Mouse (Mus musculus): ENCODE measurements at regions not wholly inside any gene's neighbourhood (a gene's known extent, or its start where the extent isn't known, plus 50 kb on each side); places are given as distances from the start of the nearest gene placed in this dataset.

GRCm38 (mm10) chr1:193538425-193538824 lies 168.3 kb upstream of the Camk1g start:
- H3K27me3 ChIP-seq (ENCODE audit: insufficient read depth, low read length), result no peaks in the 10 kb centered on the region
- no peak for ATAC-seq (ENCODE audit: extremely low read depth, insufficient number of reproducible peaks, low FRiP score, poor library complexity, severe bottlenecking)
- no peaks in the 10 kb centered on the region for H3K9me3 ChIP-seq (replicated peaks)
- TF ChIP-seq CTCF (IDR thresholded peaks at IDR 0.05; ENCODE audit: low read depth, low read length) (no peak), POLR2AphosphoS5 (IDR thresholded peaks at IDR 0.05; ENCODE audit: insufficient replicate concordance, low read depth, low read length) (no peak), GATA1 (IDR thresholded peaks at IDR 0.05; ENCODE audit: borderline replicate concordance, low read length) (no peak), GATA2 (IDR thresholded peaks at IDR 0.05; ENCODE audit: borderline replicate concordance, low read depth, low read length) (no peak), TAL1 (conservative IDR thresholded peaks at IDR 0.05; ENCODE audit: low read depth, low read length) (no peak)
- no peak overlapping the region for H3K4me3 ChIP-seq (ENCODE audit: low read depth, low read length)
- no peak for DNase-seq (ENCODE audit: low spot score)
- no peaks in the 10 kb centered on the region for H3K4me1 ChIP-seq (ENCODE audit: insufficient read depth, low read depth, low read length)
- H3K36me3 ChIP-seq (replicated peaks), result no peaks in the 10 kb centered on the region

- no peaks in the 10 kb centered on the region for H3K36me3 ChIP-seq (replicated peaks)
- H3K4me1 ChIP-seq (ENCODE audit: insufficient read depth, low read depth, low read length), result no peaks in the 10 kb centered on the region
- DNase-seq (ENCODE audit: low spot score) (no peak), ATAC-seq (ENCODE audit: extremely low read depth, insufficient number of reproducible peaks, low FRiP score, poor library complexity, severe bottlenecking) (no peak)
- no peaks in the 10 kb centered on the region for H3K9me3 ChIP-seq (replicated peaks)
- H3K27me3 ChIP-seq (ENCODE audit: insufficient read depth, low read length), result no peaks in the 10 kb centered on the region
- TF ChIP-seq GATA2 (IDR thresholded peaks at IDR 0.05; ENCODE audit: borderline replicate concordance, low read depth, low read length), result no peak
- TF ChIP-seq CTCF (IDR thresholded peaks at IDR 0.05; ENCODE audit: low read depth, low read length), result no peak
- TF ChIP-seq GATA1 (IDR thresholded peaks at IDR 0.05; ENCODE audit: borderline replicate concordance, low read length), result no peak
- no peak for TF ChIP-seq TAL1 (conservative IDR thresholded peaks at IDR 0.05; ENCODE audit: low read depth, low read length)
- TF ChIP-seq POLR2AphosphoS5 (IDR thresholded peaks at IDR 0.05; ENCODE audit: insufficient replicate concordance, low read depth, low read length), result no peak
- no peak overlapping the region for H3K4me3 ChIP-seq (ENCODE audit: low read depth, low read length)
Observed at GRCm38 (mm10) chr1:193537616-193538015, 167.5 kb upstream of the Camk1g start.

- DNase-seq (ENCODE audit: low spot score), result no peak
- no peak overlapping the region for H3K4me3 ChIP-seq (ENCODE audit: low read depth, low read length)
- no peak for ATAC-seq (ENCODE audit: extremely low read depth, insufficient number of reproducible peaks, low FRiP score, poor library complexity, severe bottlenecking)
Observed at GRCm38 (mm10) chr1:193536552-193536951, 166.5 kb upstream of the Camk1g start.

GRCm38 (mm10) chr1:193534449-193534848 lies 164.4 kb upstream of the Camk1g start:
- no peaks in the 10 kb centered on the region for H3K36me3 ChIP-seq (replicated peaks)
- no peaks in the 10 kb centered on the region for H3K9me3 ChIP-seq (replicated peaks)
- H3K27me3 ChIP-seq (ENCODE audit: insufficient read depth, low read length), result 0 out of 2 replicates have a peak, but pooled peaks cover 3% of the 10 kb centered on the region
- no peak overlapping the region for H3K4me3 ChIP-seq (ENCODE audit: low read depth, low read length)
- DNase-seq (ENCODE audit: low spot score), result no peak
- ATAC-seq (ENCODE audit: extremely low read depth, insufficient number of reproducible peaks, low FRiP score, poor library complexity, severe bottlenecking), result no peak
- TF ChIP-seq GATA2 (IDR thresholded peaks at IDR 0.05; ENCODE audit: borderline replicate concordance, low read depth, low read length) (no peak), TAL1 (conservative IDR thresholded peaks at IDR 0.05; ENCODE audit: low read depth, low read length) (no peak), POLR2AphosphoS5 (IDR thresholded peaks at IDR 0.05; ENCODE audit: insufficient replicate concordance, low read depth, low read length) (no peak), GATA1 (IDR thresholded peaks at IDR 0.05; ENCODE audit: borderline replicate concordance, low read length) (no peak)
- no peaks in the 10 kb centered on the region for H3K4me1 ChIP-seq (ENCODE audit: insufficient read depth, low read depth, low read length)

More at GRCm38 (mm10) chr1:193536552-193536951, 166.5 kb upstream of the Camk1g start:
- H3K4me1 ChIP-seq (ENCODE audit: insufficient read depth, low read depth, low read length), result no peaks in the 10 kb centered on the region
- no peaks in the 10 kb centered on the region for H3K27me3 ChIP-seq (ENCODE audit: insufficient read depth, low read length)
- H3K36me3 ChIP-seq (replicated peaks), result no peaks in the 10 kb centered on the region
- H3K9me3 ChIP-seq (replicated peaks), result no peaks in the 10 kb centered on the region
- TF ChIP-seq POLR2AphosphoS5 (IDR thresholded peaks at IDR 0.05; ENCODE audit: insufficient replicate concordance, low read depth, low read length), result no peak
- TF ChIP-seq TAL1 (conservative IDR thresholded peaks at IDR 0.05; ENCODE audit: low read depth, low read length), result no peak
- TF ChIP-seq GATA1 (IDR thresholded peaks at IDR 0.05; ENCODE audit: borderline replicate concordance, low read length), result no peak
- no peak for TF ChIP-seq CTCF (IDR thresholded peaks at IDR 0.05; ENCODE audit: low read depth, low read length)
- TF ChIP-seq GATA2 (IDR thresholded peaks at IDR 0.05; ENCODE audit: borderline replicate concordance, low read depth, low read length), result no peak

GRCm38 (mm10) chr1:193526501-193526900 lies 156.4 kb upstream of the Camk1g start:
- no peak for ATAC-seq (ENCODE audit: extremely low read depth, insufficient number of reproducible peaks, low FRiP score, poor library complexity, severe bottlenecking)
- 0 out of 2 replicates have a peak, but pooled peaks cover 3% of the 10 kb centered on the region for H3K27me3 ChIP-seq (ENCODE audit: insufficient read depth, low read length)
- TF ChIP-seq POLR2AphosphoS5 (IDR thresholded peaks at IDR 0.05; ENCODE audit: insufficient replicate concordance, low read depth, low read length) (no peak), GATA2 (IDR thresholded peaks at IDR 0.05; ENCODE audit: borderline replicate concordance, low read depth, low read length) (no peak), TAL1 (conservative IDR thresholded peaks at IDR 0.05; ENCODE audit: low read depth, low read length) (no peak), GATA1 (IDR thresholded peaks at IDR 0.05; ENCODE audit: borderline replicate concordance, low read length) (no peak), CTCF (IDR thresholded peaks at IDR 0.05; ENCODE audit: low read depth, low read length) (no peak)

GRCm38 (mm10) chr1:193522007-193522406 lies 151.9 kb upstream of the Camk1g start:
- ATAC-seq (ENCODE audit: extremely low read depth, insufficient number of reproducible peaks, low FRiP score, poor library complexity, severe bottlenecking) (no peak), DNase-seq (ENCODE audit: low spot score) (no peak)
- no peaks in the 10 kb centered on the region for H3K9me3 ChIP-seq (replicated peaks)
- H3K4me1 ChIP-seq (ENCODE audit: insufficient read depth, low read depth, low read length), result no peaks in the 10 kb centered on the region
- no peak overlapping the region for H3K4me3 ChIP-seq (ENCODE audit: low read depth, low read length)
- TF ChIP-seq GATA2 (IDR thresholded peaks at IDR 0.05; ENCODE audit: borderline replicate concordance, low read depth, low read length) (no peak), TAL1 (conservative IDR thresholded peaks at IDR 0.05; ENCODE audit: low read depth, low read length) (no peak), GATA1 (IDR thresholded peaks at IDR 0.05; ENCODE audit: borderline replicate concordance, low read length) (no peak), CTCF (IDR thresholded peaks at IDR 0.05; ENCODE audit: low read depth, low read length) (no peak), POLR2AphosphoS5 (IDR thresholded peaks at IDR 0.05; ENCODE audit: insufficient replicate concordance, low read depth, low read length) (no peak)
- no peaks in the 10 kb centered on the region for H3K27me3 ChIP-seq (ENCODE audit: insufficient read depth, low read length)
- no peaks in the 10 kb centered on the region for H3K36me3 ChIP-seq (replicated peaks)

More at GRCm38 (mm10) chr1:193526501-193526900, 156.4 kb upstream of the Camk1g start:
- H3K36me3 ChIP-seq (replicated peaks), result no peaks in the 10 kb centered on the region
- no peaks in the 10 kb centered on the region for H3K9me3 ChIP-seq (replicated peaks)
- no peaks in the 10 kb centered on the region for H3K4me1 ChIP-seq (ENCODE audit: insufficient read depth, low read depth, low read length)
- no peak overlapping the region for H3K4me3 ChIP-seq (ENCODE audit: low read depth, low read length)
- DNase-seq (ENCODE audit: low spot score), result no peak
